Mouse (Mus musculus): ENCODE measurements around the gene Gm5565.

DNA sequence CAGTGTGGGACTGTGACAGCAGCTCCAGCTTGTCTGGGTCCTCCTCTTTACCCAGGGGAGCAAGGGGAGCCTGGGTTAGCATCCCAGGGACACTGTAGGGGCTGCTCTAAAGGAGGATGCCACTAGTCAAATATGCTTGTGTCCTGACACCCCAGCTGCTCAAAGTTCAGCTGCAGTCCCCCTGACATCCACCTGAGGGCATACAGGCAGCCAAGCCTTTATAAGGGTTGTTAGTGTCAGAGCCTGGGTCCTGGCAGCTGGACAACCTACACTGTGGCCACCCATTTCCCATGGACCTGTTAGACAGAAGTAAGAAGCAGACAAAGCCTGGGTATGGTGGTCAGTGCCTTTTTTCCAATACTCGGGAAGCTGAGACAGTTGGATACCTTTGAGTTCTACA lies 27.8 kb upstream of the Gm5565 start:
- TF ChIP-seq GATA1 (IDR thresholded peaks at IDR 0.05; ENCODE audit: low read length) (no peak), TAL1 (IDR thresholded peaks at IDR 0.05; ENCODE audit: low read length) (no peak)
